In the genomic region with DNA sequence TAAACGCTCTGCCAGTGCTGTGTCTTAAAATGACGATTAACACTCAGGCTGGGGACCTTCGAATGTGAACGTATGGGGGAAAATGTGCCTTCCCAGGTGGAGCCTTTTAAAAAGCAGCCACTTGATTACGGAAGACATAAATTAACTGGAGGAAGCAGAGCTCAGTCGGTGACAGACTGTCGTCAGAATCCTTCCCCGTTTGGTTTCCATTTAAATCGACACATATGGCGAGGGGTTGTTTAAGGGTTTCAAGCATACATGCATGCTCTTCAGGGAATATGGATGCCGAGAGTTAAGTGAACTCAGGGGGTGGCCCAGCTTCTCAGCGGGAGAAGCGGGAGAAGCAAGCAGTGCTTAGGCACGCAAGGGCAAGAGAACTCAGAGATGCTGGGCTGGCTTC, we compare ENCODE assay signal across 20 mouse cellular contexts. TPM values are rescaled to one million over a fixed set of nuclear protein-coding genes. Genes with fewer than 3 reads are reported as not detected.
DNase-seq lines count a peak whose midpoint lies in the region; ATAC-seq lines count a peak whose summit lies in the region.
"Had no signal": no experiment of that assay in that cellular context is flagged by ENCODE, and none has a peak within 500 bp of the region (broad histone marks: within the 10 kb centered on the region; RNA-seq: fewer than 3 reads in every experiment).

No protein-coding gene starts in this region.

- 0 out of 2 replicates have a peak overlapping the region, but pooled peaks have one; percentile 4 for H3K9ac ChIP-seq in midbrain, embryonic 16.5 days (ENCODE audit: low read depth, low read length)
- H3K9ac ChIP-seq in neural tube, embryonic 15.5 days (replicated peaks) = no peak overlapping the region
- H3K9ac ChIP-seq: hindbrain, embryonic 12.5 days; liver, embryonic 15.5 days had no signal

- H3K9me3 ChIP-seq in midbrain, embryonic 16.5 days (replicated peaks; ENCODE audit: control insufficient read depth, low read length, poor library complexity, severe bottlenecking) = no peaks in the 10 kb centered on the region
- H3K9me3 ChIP-seq in midbrain, embryonic 10.5 days (replicated peaks) = no peaks in the 10 kb centered on the region
- no peaks in the 10 kb centered on the region for H3K9me3 ChIP-seq in neural tube, embryonic 15.5 days (replicated peaks)
- H3K9me3 ChIP-seq: hindbrain, embryonic 12.5 days; liver, embryonic 15.5 days had no signal

- H3K27ac ChIP-seq in midbrain, embryonic 16.5 days (ENCODE audit: low read length) = no peak overlapping the region
- no peak overlapping the region for H3K27ac ChIP-seq in midbrain, embryonic 10.5 days (replicated peaks)
- no peak overlapping the region for H3K27ac ChIP-seq in neural tube, embryonic 15.5 days (replicated peaks)
- H3K27ac ChIP-seq: gastrocnemius, adult 2 months; heart, adult 2 months; hindbrain, embryonic 12.5 days; liver, embryonic 15.5 days had no signal

- H3K36me3 ChIP-seq in midbrain, embryonic 16.5 days (ENCODE audit: control insufficient read depth, insufficient read depth, low read length) = no peaks in the 10 kb centered on the region
- no peaks in the 10 kb centered on the region for H3K36me3 ChIP-seq in midbrain, embryonic 10.5 days
- H3K36me3 ChIP-seq in neural tube, embryonic 15.5 days = no peaks in the 10 kb centered on the region
- H3K36me3 ChIP-seq: hindbrain, embryonic 12.5 days; liver, embryonic 15.5 days had no signal

- no peak for ATAC-seq in midbrain, embryonic 16.5 days
- ATAC-seq in neural tube, embryonic 15.5 days (ENCODE audit: low FRiP score) = no peak

- 57% methylated on average over 14 of the region's 14 CpGs for WGBS in midbrain, embryonic 16.5 days
- 67% methylated on average over 14 of the region's 14 CpGs for WGBS in midbrain, embryonic 10.5 days
- WGBS in neural tube, embryonic 15.5 days = 23% methylated on average over 14 of the region's 14 CpGs

- no peaks in the 10 kb centered on the region for H3K27me3 ChIP-seq in midbrain, embryonic 16.5 days (ENCODE audit: control insufficient read depth, insufficient read depth, low read depth, low read length)
- H3K27me3 ChIP-seq in midbrain, embryonic 10.5 days (ENCODE audit: low read depth, poor library complexity, severe bottlenecking) = no peaks in the 10 kb centered on the region
- H3K27me3 ChIP-seq in neural tube, embryonic 15.5 days (replicated peaks) = no peaks in the 10 kb centered on the region
- H3K27me3 ChIP-seq: hindbrain, embryonic 12.5 days; liver, embryonic 15.5 days had no signal

- DNase-seq in embryo, embryonic 10 days (ENCODE audit: low spot score) = peak; percentile 14
- DNase-seq in embryo, embryonic 9.5 days (ENCODE audit: extremely low spot score) = no peak
- no peak for DNase-seq in midbrain, embryonic 10.5 days (ENCODE audit: low spot score)
- peak; percentile 71 for DNase-seq in forelimb bud, embryonic 11.5 days (ENCODE audit: low read depth, low spot score)
- no peak for DNase-seq in adrenal gland, postnatal 10 days
- DNase-seq in layer of hippocampus, adult 11-12 months (ENCODE audit: low spot score) = no peak
- DNase-seq: adrenal gland, adult 8-10 months; cerebellum, postnatal 10 days; gastrocnemius, adult 2 months; heart, adult 2 months; kidney, adult 2 months; kidney, postnatal 25 days; lung, postnatal 14 days; right cerebral cortex, postnatal 25 days; thymus, adult 18-20 months had no signal

- H3K4me2 ChIP-seq in midbrain, embryonic 16.5 days (ENCODE audit: low read length) = 0 out of 2 replicates have a peak overlapping the region, but pooled peaks have one; percentile 12
- peak overlapping the region; percentile 0; the same call in 1 of the 2 replicates for H3K4me2 ChIP-seq in neural tube, embryonic 15.5 days
- H3K4me2 ChIP-seq: hindbrain, embryonic 12.5 days; liver, embryonic 15.5 days had no signal

- H3K4me1 ChIP-seq in midbrain, embryonic 16.5 days (ENCODE audit: control insufficient read depth, insufficient read depth, low read length) = no peaks in the 10 kb centered on the region
- no peaks in the 10 kb centered on the region for H3K4me1 ChIP-seq in midbrain, embryonic 10.5 days
- H3K4me1 ChIP-seq in neural tube, embryonic 15.5 days = peaks cover 6% of the 10 kb centered on the region
- H3K4me1 ChIP-seq: hindbrain, embryonic 12.5 days; liver, embryonic 15.5 days had no signal

- H3K4me3 ChIP-seq in midbrain, embryonic 16.5 days (ENCODE audit: low read depth, low read length) = no peak overlapping the region
- H3K4me3 ChIP-seq in midbrain, embryonic 10.5 days = no peak overlapping the region
- no peak overlapping the region for H3K4me3 ChIP-seq in neural tube, embryonic 15.5 days (replicated peaks)
- H3K4me3 ChIP-seq: gastrocnemius, adult 2 months; heart, adult 2 months; hindbrain, embryonic 12.5 days; liver, embryonic 15.5 days; myocyte had no signal

RNA-seq across cellular contexts. Expression of a gene that starts 45.7 kb away (rescaled TPM):
- 11.3 and 13.5 TPM in 2 replicates for polyA plus RNA-seq in midbrain, embryonic 16.5 days (2015; fragmentation: Nextera tagmentation; extraction: Ambion mirVana)
- polyA plus RNA-seq in midbrain, embryonic 10.5 days (2016; fragmentation: Nextera tagmentation; extraction: Ambion mirVana) = 16.8 and 18.5 TPM in 2 replicates
- polyA plus RNA-seq in neural tube, embryonic 15.5 days (2015; fragmentation: Nextera tagmentation; extraction: Ambion mirVana) = 12.9 and 13.9 TPM in 2 replicates
- 10 to 100 TPM; 23.8 to 26.7 TPM for total RNA-seq in adrenal gland, postnatal 10 days (2021)

Comparison
In these comparisons a context has a peak if more than half of its experiments do, and no peak if none do; other contexts are left out.
1. DNase-seq: peak in embryo, embryonic 10 days (single experiment) and forelimb bud, embryonic 11.5 days (single experiment); none in embryo, embryonic 9.5 days (single experiment), midbrain, embryonic 10.5 days (single experiment), adrenal gland, postnatal 10 days (single experiment) and layer of hippocampus, adult 11-12 months (single experiment).